Mouse (Mus musculus) urinary bladder, postnatal 10 days (tissue): Measurements from ENCODE around the gene Suox.
"Not testable (repeated sequence)": the region's sequence is repeated elsewhere in the genome, so short reads cannot be mapped to it uniquely, and the experiment has no call there.

Experiments
- DNase-seq: peaks from one replicate; pipeline ENCODE4 v3.0.0; 2022; ENCODE audit warnings: low spot score

Suox gene

DNA sequence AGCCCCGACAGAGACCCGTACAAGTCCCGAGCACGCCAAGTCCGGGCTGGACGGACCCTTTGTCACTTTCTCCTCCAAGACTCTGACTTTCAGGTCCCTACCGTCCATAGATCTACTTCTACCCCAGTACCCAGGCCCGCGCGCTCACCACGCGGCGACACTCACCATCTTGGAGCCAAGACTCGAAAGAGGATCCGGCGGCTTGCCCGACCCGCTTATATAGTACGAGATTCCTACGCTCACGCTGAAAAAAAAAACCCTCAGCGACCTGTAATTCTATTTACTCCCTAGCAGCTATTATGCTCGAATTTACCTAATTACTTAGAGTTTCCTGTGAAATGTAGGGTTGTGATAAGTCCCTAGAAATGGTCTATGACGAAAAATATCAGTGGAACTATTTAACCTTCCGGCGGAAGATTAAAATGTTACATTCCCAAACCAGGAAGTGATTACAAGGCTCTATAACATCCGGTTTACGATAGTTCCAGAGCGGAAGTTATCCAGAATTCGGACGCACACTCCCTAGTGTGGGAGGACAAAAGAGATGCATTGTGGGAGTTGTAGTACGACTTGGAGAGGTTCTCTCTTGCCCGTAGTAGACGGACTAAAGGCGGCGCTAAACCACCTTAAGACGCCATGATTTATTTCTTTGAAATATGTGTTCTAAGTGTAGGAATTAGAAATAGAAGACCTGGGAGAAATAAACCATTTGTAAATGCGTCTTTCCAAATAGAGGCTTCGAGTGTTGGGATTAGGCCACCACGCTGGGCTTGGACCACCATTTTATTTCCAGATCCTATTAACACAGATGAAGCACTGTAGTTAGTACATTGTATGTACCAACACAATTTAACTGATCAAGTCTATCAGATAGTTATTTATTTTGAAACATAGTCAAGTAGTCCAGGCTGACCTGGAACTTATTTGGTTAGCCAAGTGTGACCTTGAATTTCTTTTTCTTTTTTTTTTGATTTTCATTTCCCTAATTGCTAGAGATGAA lies 47.3 kb downstream of the Suox start, which contains the start of gene Rps26:
TSS of gene Rps26 (minus strand) at position 437 of the 1,000 bp plus-strand sequence.
- DNase-seq = peak; percentile 33

DNA sequence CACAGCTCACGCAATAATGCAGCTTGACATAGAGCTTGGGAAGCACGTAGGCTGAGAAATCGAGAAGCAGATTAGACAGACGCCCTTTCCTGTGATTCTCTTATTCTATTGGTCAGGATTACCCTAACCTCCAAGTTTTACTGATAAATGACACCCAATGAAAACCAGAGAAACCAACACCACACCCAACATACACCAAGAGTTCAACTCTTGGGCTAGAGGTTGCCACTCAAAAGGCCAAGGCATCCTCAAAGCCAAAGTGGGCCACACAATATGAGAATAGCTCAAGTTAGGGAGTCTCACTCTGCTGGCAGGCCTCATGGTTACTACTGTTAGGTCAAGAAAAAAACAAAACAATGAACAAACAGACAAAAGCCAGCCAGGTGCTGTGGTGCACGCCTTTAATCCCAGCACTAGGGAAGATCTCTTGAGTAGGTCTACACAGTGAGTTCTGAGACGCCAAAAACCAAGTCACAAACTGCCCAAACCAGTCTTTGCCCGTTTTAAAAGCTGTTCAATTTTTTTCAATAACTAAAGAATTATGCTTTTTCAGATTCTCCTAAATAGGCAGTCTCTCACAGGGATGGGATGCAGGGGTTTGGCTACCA lies 48.5 kb downstream of the Suox start:
- no peak for DNase-seq

DNA sequence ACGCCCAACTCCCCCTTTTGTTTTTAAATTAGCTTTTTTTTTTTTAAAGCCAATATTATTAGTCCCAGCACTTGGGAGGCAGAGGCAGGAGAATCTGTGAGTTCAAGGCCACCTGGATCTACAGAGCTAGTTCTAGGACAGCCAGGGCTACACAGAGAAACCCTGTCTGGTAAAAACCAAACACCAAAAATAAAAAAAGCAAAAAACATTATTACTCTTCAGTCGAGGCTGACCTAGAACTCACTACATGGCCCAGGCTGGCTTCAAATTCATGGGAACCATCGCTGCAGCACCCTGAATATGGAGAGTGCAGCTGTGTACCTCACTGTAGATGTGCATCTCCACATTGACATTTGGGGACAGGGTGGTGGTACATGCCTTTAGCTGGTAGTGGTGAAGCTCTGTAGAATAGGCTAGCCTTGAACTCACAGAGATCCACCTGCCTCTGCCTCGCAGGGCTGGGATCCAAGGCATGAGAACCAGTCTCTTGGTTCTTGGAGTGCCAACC lies 50.7 kb downstream of the Suox start:
- DNase-seq = not testable (repeated sequence)

GRCm38 (mm10) chr10:128622702-128623101 lies 51.2 kb downstream of the Suox start:
- DNase-seq = no peak

DNA sequence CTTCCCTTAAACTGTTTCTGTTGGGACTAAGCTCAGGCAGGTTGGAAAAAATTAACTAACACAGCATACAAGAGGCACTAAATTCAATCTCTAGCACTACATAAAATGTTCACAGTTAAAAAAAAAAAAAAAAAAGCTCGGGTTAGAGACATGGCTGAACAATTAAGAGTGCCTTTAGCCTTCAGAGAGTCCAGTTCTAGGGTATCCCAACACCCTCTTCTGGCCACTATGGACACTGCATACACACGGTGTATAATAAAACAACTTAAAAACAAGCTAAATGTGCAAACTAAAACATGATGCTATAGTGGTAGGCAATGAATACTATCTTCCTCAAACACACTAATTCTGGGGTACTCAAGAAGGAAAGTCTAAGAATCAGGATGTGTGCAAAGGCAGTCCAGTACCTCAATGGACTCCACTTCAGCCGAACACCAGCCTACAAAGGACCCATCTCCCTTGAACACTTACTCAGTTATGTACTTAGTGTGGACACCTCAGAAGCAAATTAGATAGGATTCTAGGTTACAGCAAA lies 51.8 kb downstream of the Suox start:
- DNase-seq = no peak

- no peak for DNase-seq
Observed at GRCm38 (mm10) chr10:128620241-128620640, 53.6 kb downstream of the Suox start.
